Mouse (Mus musculus): ENCODE data around the gene Sigirr.

Sigirr gene

GRCm38 (mm10) chr7:141096649-141097056 is 3.7 kb downstream of the Sigirr start:
- DNase-seq (ENCODE audit: low spot score in 2 of 2) = no peak

- no peak for DNase-seq (ENCODE audit: low spot score in 2 of 2)
Observed at GRCm38 (mm10) chr7:141096021-141096420, 4.4 kb downstream of the Sigirr start.

GRCm38 (mm10) chr7:141094487-141095205 is 5.7 kb downstream of the Sigirr start:
- DNase-seq (ENCODE audit: low spot score in 2 of 2) = no peak

- DNase-seq (ENCODE audit: low spot score in 2 of 2) = no peak
Observed at GRCm38 (mm10) chr7:141093950-141094349, 6.4 kb downstream of the Sigirr start.

- DNase-seq (ENCODE audit: low spot score in 2 of 2) = peak; percentile 21 to 31
Observed at GRCm38 (mm10) chr7:141092051-141092735, 8.2 kb downstream of the Sigirr start.

- no peak for DNase-seq (ENCODE audit: low spot score in 2 of 2)
Observed at GRCm38 (mm10) chr7:141090228-141090627, 10.1 kb downstream of the Sigirr start.

- DNase-seq (ENCODE audit: low spot score in 2 of 2) = no peak
Observed at GRCm38 (mm10) chr7:141088473-141088872, 11.9 kb downstream of the Sigirr start.

GRCm38 (mm10) chr7:141087894-141088293 is 12.5 kb downstream of the Sigirr start:
- DNase-seq (ENCODE audit: low spot score in 2 of 2) = no peak

GRCm38 (mm10) chr7:141079481-141080449 is 20.6 kb downstream of the Sigirr start:
- no peak for DNase-seq (ENCODE audit: low spot score in 2 of 2)

GRCm38 (mm10) chr7:141078876-141079275 is 21.5 kb downstream of the Sigirr start:
- no peak for DNase-seq (ENCODE audit: low spot score in 2 of 2)

- no peak for DNase-seq (ENCODE audit: low spot score in 2 of 2)
Observed at GRCm38 (mm10) chr7:141077841-141078240, 22.5 kb downstream of the Sigirr start, which contains the start of gene Pkp3. TSS of gene Pkp3 (plus strand) at chr7:141078218.

- peak in 1 of 2 experiments; percentile 39 for DNase-seq (ENCODE audit: low spot score in 2 of 2)
Observed at GRCm38 (mm10) chr7:141073782-141074181, 26.6 kb downstream of the Sigirr start.

GRCm38 (mm10) chr7:141072017-141072745 is 28.2 kb downstream of the Sigirr start:
- DNase-seq (ENCODE audit: low spot score in 2 of 2) = no peak

- peak; percentile 78 to 82 for DNase-seq (ENCODE audit: low spot score in 2 of 2)
Observed at GRCm38 (mm10) chr7:141070058-141070862, 30.1 kb downstream of the Sigirr start.

- DNase-seq (ENCODE audit: low spot score in 2 of 2) = no peak
Observed at GRCm38 (mm10) chr7:141068351-141068750, 32.0 kb downstream of the Sigirr start.

GRCm38 (mm10) chr7:141064576-141064975 is 35.8 kb downstream of the Sigirr start:
- no peak for DNase-seq (ENCODE audit: low spot score in 2 of 2)

GRCm38 (mm10) chr7:141064175-141064574 is 36.2 kb downstream of the Sigirr start:
- no peak for DNase-seq (ENCODE audit: low spot score in 2 of 2)

GRCm38 (mm10) chr7:141063353-141063752 is 37.0 kb downstream of the Sigirr start:
- DNase-seq (ENCODE audit: low spot score in 2 of 2) = peak in 1 of 2 experiments; percentile 47

- DNase-seq (ENCODE audit: low spot score in 2 of 2) = peak in 1 of 2 experiments; percentile 42
Observed at GRCm38 (mm10) chr7:141062525-141062924, 37.8 kb downstream of the Sigirr start.

- no peak for DNase-seq (ENCODE audit: low spot score in 2 of 2)
Observed at GRCm38 (mm10) chr7:141061269-141061692, 39.1 kb downstream of the Sigirr start.
